Mouse (Mus musculus) gastrocnemius, adult 2 months (tissue): ENCODE measurements at regions not wholly inside any gene's neighbourhood (a gene's known extent, or its start where the extent isn't known, plus 50 kb on each side); places are given as distances from the start of the nearest gene placed in this dataset.

ENCODE experiments used
- DNase-seq: peaks from one replicate; pipeline ENCODE4 v3.0.0; 2022
- H3K27ac ChIP-seq: fragments of 200-600 bp; 2 replicates; pipeline ENCODE4 v1.8.1; 2022; ENCODE audit warnings: mild to moderate bottlenecking
- H3K4me3 ChIP-seq: fragments of 200-600 bp; 2 replicates; pipeline ENCODE4 v1.8.1; 2022; ENCODE audit warnings: mild to moderate bottlenecking, moderate library complexity
- CTCF ChIP-seq: fragments of 200-600 bp; IDR thresholded peaks from 2 replicates; pipeline ENCODE4 v1.8.1; 2022; ENCODE audit warnings: antibody characterized with exemption, mild to moderate bottlenecking, moderate library complexity
- intact Hi-C: fragments of 180-260 bp; cut with DNase I; formaldehyde crosslinking; loops from one replicate; pipeline ENCODE4 v1.15.1; 2025

- intact Hi-C loops, result no loop called here
- Histone ChIP-seq H3K27ac (no peak overlapping the region), H3K4me3 (no peak overlapping the region)
- TF ChIP-seq CTCF, result no peak
- DNase-seq, result no peak
Measured at GRCm38 (mm10) chr4:84127380-84127779, 547.7 kb downstream of the Bnc2 start.

GRCm38 (mm10) chr4:84130840-84131547 is 544.1 kb downstream of the Bnc2 start:
- DNase-seq, result no peak
- Histone ChIP-seq H3K27ac (no peak overlapping the region), H3K4me3 (no peak overlapping the region)
- TF ChIP-seq CTCF, result no peak
- intact Hi-C loops, result no loop called here

- DNase-seq, result no peak
- TF ChIP-seq CTCF, result no peak
- Histone ChIP-seq H3K27ac (no peak overlapping the region), H3K4me3 (no peak overlapping the region)
- intact Hi-C loops, result no loop called here
Measured at GRCm38 (mm10) chr4:84135740-84136139, 539.3 kb downstream of the Bnc2 start.

GRCm38 (mm10) chr4:84137171-84137919 is 537.7 kb downstream of the Bnc2 start:
- intact Hi-C loops, result no loop called here
- no peak for DNase-seq
- H3K4me3 ChIP-seq, result no peak overlapping the region
- TF ChIP-seq CTCF, result no peak
- no peak overlapping the region for H3K27ac ChIP-seq

- H3K4me3 ChIP-seq, result no peak overlapping the region
Measured at GRCm38 (mm10) chr4:84149149-84150050, 525.7 kb downstream of the Bnc2 start.

GRCm38 (mm10) chr4:84150698-84151097 is 524.4 kb downstream of the Bnc2 start:
- no peak overlapping the region for H3K4me3 ChIP-seq
- no peak for TF ChIP-seq CTCF
- intact Hi-C loops, result no loop called here

More at GRCm38 (mm10) chr4:84149149-84150050, 525.7 kb downstream of the Bnc2 start:
- no peak for TF ChIP-seq CTCF
- intact Hi-C loops, result no loop called here
- H3K27ac ChIP-seq, result no peak overlapping the region
- DNase-seq, result no peak

GRCm38 (mm10) chr4:84151247-84151646 is 523.8 kb downstream of the Bnc2 start:
- no peak overlapping the region for H3K27ac ChIP-seq
- H3K4me3 ChIP-seq, result no peak overlapping the region
- TF ChIP-seq CTCF, result no peak
- intact Hi-C loops, result no loop called here
- DNase-seq, result no peak

More at GRCm38 (mm10) chr4:84150698-84151097, 524.4 kb downstream of the Bnc2 start:
- no peak for DNase-seq
- no peak overlapping the region for H3K27ac ChIP-seq

GRCm38 (mm10) chr4:84151971-84152450 is 523.1 kb downstream of the Bnc2 start:
- intact Hi-C loops, result no loop called here
- TF ChIP-seq CTCF, result no peak
- Histone ChIP-seq H3K27ac (no peak overlapping the region), H3K4me3 (no peak overlapping the region)
- no peak for DNase-seq

GRCm38 (mm10) chr4:84153571-84153970 is 521.5 kb downstream of the Bnc2 start:
- no peak for DNase-seq
- H3K4me3 ChIP-seq, result no peak overlapping the region
- H3K27ac ChIP-seq, result no peak overlapping the region
- intact Hi-C loops, result no loop called here
- TF ChIP-seq CTCF, result no peak

- peak; percentile 19 for DNase-seq
- no peak overlapping the region for H3K27ac ChIP-seq
- intact Hi-C loops, result no loop called here
- no peak overlapping the region for H3K4me3 ChIP-seq
- TF ChIP-seq CTCF, result no peak
Measured at GRCm38 (mm10) chr4:84157911-84158647, 517.0 kb downstream of the Bnc2 start.

GRCm38 (mm10) chr4:84163362-84163761 is 511.7 kb downstream of the Bnc2 start:
- no peak for DNase-seq
- H3K4me3 ChIP-seq, result no peak overlapping the region
- intact Hi-C loops, result no loop called here
- no peak overlapping the region for H3K27ac ChIP-seq
- no peak for TF ChIP-seq CTCF

- intact Hi-C loops, result no loop called here
- no peak for TF ChIP-seq CTCF
Measured at GRCm38 (mm10) chr4:84165256-84165655, 509.8 kb downstream of the Bnc2 start.

More at GRCm38 (mm10) chr4:84165256-84165655, 509.8 kb downstream of the Bnc2 start:
- Histone ChIP-seq H3K4me3 (no peak overlapping the region), H3K27ac (no peak overlapping the region)
- no peak for DNase-seq
